Mouse (Mus musculus): ENCODE data around the gene Gm14226. TPM values are rescaled to one million over a fixed set of nuclear protein-coding genes. Genes with fewer than 3 reads are reported as not detected.
"Not testable (repeated sequence)": the region's sequence is repeated elsewhere in the genome, so short reads cannot be mapped to it uniquely, and the experiment has no call there.

The Gm14226 gene
- polyA plus RNA-seq, 1 experiment from 2014 or later = 0.09 TPM

DNA sequence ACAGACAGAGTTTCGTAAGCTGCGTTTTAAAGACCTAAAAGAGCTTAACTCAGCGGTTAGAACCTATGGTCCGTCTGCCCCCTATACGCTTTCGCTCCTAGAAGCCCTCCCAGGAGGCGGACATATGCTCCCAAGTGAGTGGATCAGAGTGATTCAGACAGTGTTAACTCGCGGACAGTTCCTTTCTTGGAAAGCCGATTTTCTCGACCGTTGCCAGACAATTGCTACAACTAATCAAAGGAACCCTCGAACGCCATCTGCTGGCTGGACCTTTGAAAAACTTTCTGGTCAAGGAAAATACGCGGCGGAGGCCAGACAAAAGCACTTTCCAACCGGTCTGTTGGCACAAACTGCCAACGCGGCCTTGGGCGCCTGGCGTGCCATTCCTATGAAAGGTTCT is 1.6 kb downstream of the Gm14226 start:
- DNase-seq (ENCODE audit: low spot score) = peak; percentile 93
- peaks cover 21% of the 10 kb centered on the region for H3K4me1 ChIP-seq
- H3K9me3 ChIP-seq (replicated peaks) = no peaks in the 10 kb centered on the region
- peak overlapping the region; percentile 91 for H3K27ac ChIP-seq (replicated peaks)
- WGBS = under 1% methylated on average over 22 of the region's 22 CpGs
- H3K4me3 ChIP-seq = peak overlapping the region; percentile 59
- H3K36me3 ChIP-seq = no peaks in the 10 kb centered on the region
- H3K27me3 ChIP-seq (ENCODE audit: low read depth, poor library complexity, severe bottlenecking) = peaks cover 38% of the 10 kb centered on the region

DNA sequence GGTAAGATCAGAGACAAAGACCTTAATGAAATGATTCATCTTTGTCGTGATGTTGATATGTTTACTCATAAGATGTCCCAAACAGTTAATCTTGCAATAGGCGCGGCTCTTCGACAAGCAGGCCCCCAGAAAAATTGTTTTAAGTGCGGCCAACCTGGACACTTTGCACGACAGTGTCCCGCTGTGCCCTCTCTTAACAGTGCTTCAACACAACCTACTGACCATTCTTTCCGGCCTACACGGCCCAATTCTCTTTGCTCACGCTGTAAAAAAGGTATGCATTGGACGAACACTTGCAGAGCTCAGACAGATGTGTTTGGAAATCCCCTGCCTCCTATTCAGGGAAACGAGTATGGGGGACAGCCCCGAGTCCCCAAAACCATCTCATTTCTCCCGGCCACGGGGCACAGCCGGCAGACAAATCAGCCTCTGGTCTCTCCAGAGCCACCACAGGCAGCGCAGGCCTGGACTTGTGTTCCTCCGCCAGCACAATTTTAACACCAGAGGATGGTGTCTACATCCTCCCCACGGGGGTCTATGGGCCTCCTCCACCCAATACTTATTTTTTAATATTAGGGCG is 2.3 kb downstream of the Gm14226 start:
- Histone ChIP-seq H3K4me3 (peak overlapping the region; percentile 59; the same call in 1 of the 2 replicates), H3K27ac (replicated peaks) (peak overlapping the region; percentile 91), H3K4me1 (peaks cover 21% of the 10 kb centered on the region), H3K27me3 (ENCODE audit: low read depth, poor library complexity, severe bottlenecking) (peaks cover 37% of the 10 kb centered on the region)
- peak; percentile 20 for DNase-seq (ENCODE audit: low spot score)
- not testable (repeated sequence) for H3K9me3 ChIP-seq (replicated peaks); H3K36me3 ChIP-seq
- WGBS = 13% methylated on average over 20 of the region's 20 CpGs

DNA sequence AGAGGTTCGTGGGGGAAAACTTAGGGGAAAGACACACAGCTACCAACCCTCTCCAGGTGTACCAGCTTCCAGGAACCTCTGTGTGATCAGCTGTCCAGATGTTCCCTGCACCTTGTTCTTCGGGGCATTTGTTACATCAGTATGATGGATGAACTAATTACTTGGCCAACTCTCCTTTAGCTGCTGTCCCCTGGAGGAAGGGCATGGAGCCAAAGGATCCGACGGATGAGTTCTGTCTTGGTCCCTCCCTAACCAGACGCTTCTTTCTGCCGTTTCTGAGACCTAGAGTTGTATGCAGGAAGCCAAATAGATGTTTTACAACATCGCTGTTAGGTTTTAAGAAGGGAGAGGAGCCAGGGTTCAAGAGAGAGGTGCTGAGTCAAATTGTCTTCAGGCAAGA is 12.8 kb downstream of the Gm14226 start:
- H3K4me3 ChIP-seq = no peak overlapping the region
- no peak for DNase-seq (ENCODE audit: low spot score)
- H3K4me1 ChIP-seq = peaks cover 6% of the 10 kb centered on the region; the same call in 1 of the 2 replicates
- H3K9me3 ChIP-seq (replicated peaks) = no peaks in the 10 kb centered on the region
- no peaks in the 10 kb centered on the region for H3K36me3 ChIP-seq
- H3K27me3 ChIP-seq (ENCODE audit: low read depth, poor library complexity, severe bottlenecking) = no peaks in the 10 kb centered on the region
- 84% methylated on average over 7 of the region's 7 CpGs for WGBS
- H3K27ac ChIP-seq (replicated peaks) = no peak overlapping the region

DNA sequence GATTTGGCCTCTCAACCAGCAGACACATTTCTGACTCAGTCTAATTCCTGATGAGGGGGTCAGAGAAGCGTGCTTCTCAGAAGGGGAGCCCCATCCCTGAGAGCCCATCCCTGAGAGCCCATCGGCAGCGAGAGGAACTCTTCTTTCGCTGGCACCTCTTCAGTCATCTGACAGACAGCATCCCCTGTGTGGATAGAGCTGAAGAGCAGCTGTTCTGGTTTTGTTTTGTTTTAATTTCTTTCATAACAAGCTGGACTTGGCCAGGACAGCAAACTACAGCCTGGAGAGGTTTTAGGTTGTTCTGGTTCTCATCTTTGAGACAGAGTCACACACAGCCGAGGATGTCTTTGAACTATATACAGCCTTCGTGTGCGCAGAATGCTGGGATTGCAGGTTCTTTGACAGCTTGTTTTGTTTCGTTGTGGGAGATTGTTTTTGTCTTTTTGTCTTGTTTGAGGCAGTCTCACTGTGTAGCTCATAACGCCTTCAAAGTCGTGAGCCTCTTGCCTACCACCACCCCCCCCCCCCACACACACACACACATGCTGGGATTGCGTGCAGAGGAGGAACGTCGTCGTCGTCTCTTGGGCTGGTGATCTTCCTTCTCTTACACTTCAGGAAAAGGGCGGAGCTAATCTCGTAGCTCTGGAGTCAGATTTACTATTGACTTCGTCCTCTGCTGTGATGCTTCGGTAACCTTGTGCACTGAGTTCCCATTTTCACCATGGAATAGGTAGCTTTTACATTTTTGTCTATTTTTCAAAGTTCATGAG is 15.1 kb downstream of the Gm14226 start:
- no peak overlapping the region for H3K4me3 ChIP-seq

DNA sequence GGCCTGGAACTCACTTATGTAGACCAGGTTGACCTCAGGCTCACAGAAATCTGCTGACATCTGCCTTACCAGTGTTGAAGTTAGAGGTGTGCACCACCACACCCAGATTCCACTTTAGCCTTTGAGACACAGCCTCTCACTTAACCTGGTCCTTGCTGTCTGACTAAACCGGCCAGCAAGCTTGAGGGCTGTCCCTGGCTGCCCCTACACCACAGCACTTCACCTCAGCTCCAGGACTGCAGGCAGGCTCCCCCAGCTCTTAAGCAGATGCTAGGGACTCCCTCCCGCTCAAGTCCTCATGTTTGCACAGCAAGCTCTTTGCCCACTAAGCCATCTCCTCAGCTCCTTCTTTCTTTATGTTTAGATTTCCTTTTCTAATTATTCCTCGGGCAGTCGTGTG is 21.9 kb downstream of the Gm14226 start:
- H3K27me3 ChIP-seq (ENCODE audit: low read depth, poor library complexity, severe bottlenecking) = no peaks in the 10 kb centered on the region
- H3K9me3 ChIP-seq (replicated peaks) = no peaks in the 10 kb centered on the region
- H3K4me1 ChIP-seq = peaks cover 6% of the 10 kb centered on the region; the same call in 1 of the 2 replicates
- H3K4me3 ChIP-seq = no peak overlapping the region
- H3K36me3 ChIP-seq = no peaks in the 10 kb centered on the region
- DNase-seq (ENCODE audit: low spot score) = no peak
- no peak overlapping the region for H3K27ac ChIP-seq (replicated peaks)
- 67% methylated on average over 4 of the region's 4 CpGs for WGBS

More for the DNA sequence above, 15.1 kb downstream of the Gm14226 start:
- WGBS = 54% methylated on average over 19 of the region's 19 CpGs
- Histone ChIP-seq H3K9me3 (replicated peaks) (no peaks in the 10 kb centered on the region), H3K4me1 (peaks cover 10% of the 10 kb centered on the region), H3K27ac (replicated peaks) (no peak overlapping the region), H3K36me3 (no peaks in the 10 kb centered on the region), H3K27me3 (ENCODE audit: low read depth, poor library complexity, severe bottlenecking) (no peaks in the 10 kb centered on the region)
- DNase-seq (ENCODE audit: low spot score) = no peak

DNA sequence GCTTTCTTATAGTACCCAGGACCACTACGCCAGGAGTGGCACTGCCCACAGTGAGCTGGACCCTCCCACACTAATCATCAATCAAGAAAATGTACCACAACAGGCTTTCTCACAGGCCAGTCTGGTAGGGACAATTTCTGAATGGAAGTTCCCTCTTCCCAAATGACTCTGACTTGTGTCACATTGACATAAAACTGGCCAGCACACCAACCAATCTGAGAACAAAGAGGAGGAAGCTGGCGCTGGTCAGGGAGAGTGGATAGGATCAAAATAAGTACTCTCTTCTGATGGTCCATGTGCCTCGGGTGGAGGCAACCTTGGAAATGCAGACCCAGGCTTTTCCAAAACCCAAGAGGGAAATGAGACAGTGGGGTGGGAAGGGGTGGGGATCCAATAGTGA is 26.5 kb downstream of the Gm14226 start:
- WGBS = 89% methylated on average over 3 of the region's 3 CpGs
- Histone ChIP-seq H3K36me3 (no peaks in the 10 kb centered on the region), H3K27me3 (ENCODE audit: low read depth, poor library complexity, severe bottlenecking) (0 out of 2 replicates have a peak, but pooled peaks cover 3% of the 10 kb centered on the region), H3K9me3 (replicated peaks) (no peaks in the 10 kb centered on the region), H3K27ac (replicated peaks) (no peak overlapping the region), H3K4me1 (0 out of 2 replicates have a peak, but pooled peaks cover 3% of the 10 kb centered on the region), H3K4me3 (no peak overlapping the region)
- DNase-seq (ENCODE audit: low spot score) = no peak

DNA sequence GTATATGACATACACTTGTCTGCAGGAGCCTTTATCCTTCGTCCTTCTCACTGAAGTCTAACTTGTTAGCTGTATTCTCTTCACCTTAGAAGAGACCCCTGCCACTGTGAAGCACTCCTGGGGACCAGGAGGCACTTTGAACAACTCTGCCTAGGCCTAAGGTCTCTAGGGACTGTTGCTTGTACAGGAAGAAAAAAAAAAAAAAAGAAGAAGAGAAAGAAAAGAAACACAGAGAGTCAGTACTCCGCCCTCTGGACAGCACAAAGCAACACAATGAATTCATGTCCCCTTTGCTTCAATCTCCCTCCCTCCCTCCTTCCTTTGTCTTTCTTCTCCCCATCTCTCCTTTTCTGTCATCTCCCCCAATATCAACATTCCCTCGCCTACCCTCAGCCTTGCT is 27.0 kb downstream of the Gm14226 start:
- WGBS = 73% methylated on average over 3 of the region's 3 CpGs
- no peak overlapping the region for H3K27ac ChIP-seq (replicated peaks)
- H3K9me3 ChIP-seq (replicated peaks) = no peaks in the 10 kb centered on the region
- no peaks in the 10 kb centered on the region for H3K36me3 ChIP-seq
- H3K27me3 ChIP-seq (ENCODE audit: low read depth, poor library complexity, severe bottlenecking) = 0 out of 2 replicates have a peak, but pooled peaks cover 3% of the 10 kb centered on the region
- DNase-seq (ENCODE audit: low spot score) = no peak
- no peak overlapping the region for H3K4me3 ChIP-seq
- peaks cover 3% of the 10 kb centered on the region for H3K4me1 ChIP-seq

DNA sequence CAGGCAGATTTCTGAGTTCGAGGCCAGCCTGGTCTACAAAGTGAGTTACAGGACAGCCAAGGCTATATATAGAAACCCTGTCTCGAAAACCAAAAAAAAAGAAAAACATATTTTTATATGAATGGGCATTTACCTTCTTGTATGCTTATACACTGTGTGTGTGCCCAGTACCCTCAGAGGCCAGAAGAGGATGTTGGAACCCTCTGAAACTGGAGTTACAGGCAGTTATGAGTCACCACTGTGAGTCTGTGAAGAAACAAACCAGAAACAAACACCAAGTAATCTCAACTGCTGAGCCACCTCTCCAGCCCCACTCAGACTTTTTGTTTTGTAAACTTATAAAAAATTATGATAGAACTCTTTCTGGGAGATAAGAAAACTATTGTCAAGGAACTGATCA is 28.7 kb downstream of the Gm14226 start:
- Histone ChIP-seq H3K27ac (replicated peaks) (no peak overlapping the region), H3K9me3 (replicated peaks) (no peaks in the 10 kb centered on the region), H3K4me3 (no peak overlapping the region), H3K4me1 (peaks cover 16% of the 10 kb centered on the region), H3K27me3 (ENCODE audit: low read depth, poor library complexity, severe bottlenecking) (0 out of 2 replicates have a peak, but pooled peaks cover 3% of the 10 kb centered on the region), H3K36me3 (no peaks in the 10 kb centered on the region)
- 85% methylated on average over 2 of the region's 2 CpGs for WGBS
- DNase-seq (ENCODE audit: low spot score) = no peak

DNA sequence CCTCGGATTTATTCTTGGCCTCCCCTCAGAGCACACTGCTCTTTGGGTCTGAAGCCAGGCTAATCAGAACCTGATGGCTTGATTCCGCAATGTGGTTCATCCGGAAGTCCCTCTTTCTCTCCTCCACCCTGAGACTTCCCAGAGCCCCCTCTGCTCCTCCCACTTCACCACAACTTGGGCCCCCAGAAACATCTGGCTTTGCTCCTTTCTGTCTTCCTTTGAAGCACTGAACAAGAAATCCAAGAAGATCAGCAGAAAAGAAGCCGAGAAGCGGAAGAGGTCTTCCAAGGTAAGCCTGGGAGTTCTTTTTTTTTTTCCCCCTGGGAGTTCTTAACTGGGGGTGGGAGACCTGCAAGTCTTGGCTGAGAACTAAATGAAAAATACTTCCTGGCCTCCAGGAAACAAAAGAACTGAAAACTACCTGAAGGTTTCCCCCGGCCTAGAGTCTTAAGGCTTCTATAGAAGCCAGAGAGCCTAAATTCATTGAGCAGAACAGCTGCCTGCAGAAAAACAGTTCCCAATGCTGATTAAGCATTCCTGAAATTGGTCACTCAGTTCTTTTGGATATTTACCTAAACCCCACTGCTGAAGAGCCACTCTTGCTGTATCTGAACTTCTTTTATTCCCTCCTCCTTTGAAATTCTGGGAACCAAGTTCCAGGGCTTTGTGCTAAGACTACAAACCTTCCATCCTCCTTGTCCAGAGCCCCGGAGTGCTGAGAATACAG is 29.5 kb downstream of the Gm14226 start:
- DNase-seq (ENCODE audit: low spot score) = no peak
- H3K36me3 ChIP-seq = no peaks in the 10 kb centered on the region
- H3K27ac ChIP-seq (replicated peaks) = no peak overlapping the region
- H3K9me3 ChIP-seq (replicated peaks) = no peaks in the 10 kb centered on the region
- 0 out of 2 replicates have a peak, but pooled peaks cover 3% of the 10 kb centered on the region for H3K27me3 ChIP-seq (ENCODE audit: low read depth, poor library complexity, severe bottlenecking)
- H3K4me1 ChIP-seq = peaks cover 18% of the 10 kb centered on the region
- H3K4me3 ChIP-seq = no peak overlapping the region
- 56% methylated on average over 7 of the region's 7 CpGs for WGBS

DNA sequence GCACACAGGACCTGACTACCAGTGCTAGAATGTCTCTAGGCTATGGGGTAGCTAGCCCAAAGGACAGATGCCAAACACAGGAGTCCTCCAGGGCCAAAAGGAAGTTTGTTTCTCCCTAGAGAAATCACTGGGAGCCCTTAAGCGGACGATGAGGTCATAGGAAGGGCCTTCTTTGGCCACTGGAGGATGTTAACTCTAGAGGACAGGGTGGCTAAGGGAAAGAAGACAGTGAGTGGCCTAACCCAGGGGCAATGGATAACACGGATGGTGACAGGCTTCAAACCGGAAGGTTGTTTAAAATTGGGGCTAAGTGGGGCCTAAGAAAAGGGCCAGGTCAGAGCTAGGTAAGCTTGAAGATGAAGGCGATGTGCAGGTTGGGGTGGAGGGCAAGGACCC is 32.0 kb downstream of the Gm14226 start:
- DNase-seq (ENCODE audit: low spot score) = no peak
- H3K27ac ChIP-seq (replicated peaks) = peak overlapping the region; percentile 96
- WGBS = 24% methylated on average over 5 of the region's 5 CpGs
- no peaks in the 10 kb centered on the region for H3K36me3 ChIP-seq
- peak overlapping the region; percentile 72 for H3K4me3 ChIP-seq
- H3K4me1 ChIP-seq = peaks cover 18% of the 10 kb centered on the region
- no peaks in the 10 kb centered on the region for H3K9me3 ChIP-seq (replicated peaks)
- 0 out of 2 replicates have a peak, but pooled peaks cover 3% of the 10 kb centered on the region for H3K27me3 ChIP-seq (ENCODE audit: low read depth, poor library complexity, severe bottlenecking)

DNA sequence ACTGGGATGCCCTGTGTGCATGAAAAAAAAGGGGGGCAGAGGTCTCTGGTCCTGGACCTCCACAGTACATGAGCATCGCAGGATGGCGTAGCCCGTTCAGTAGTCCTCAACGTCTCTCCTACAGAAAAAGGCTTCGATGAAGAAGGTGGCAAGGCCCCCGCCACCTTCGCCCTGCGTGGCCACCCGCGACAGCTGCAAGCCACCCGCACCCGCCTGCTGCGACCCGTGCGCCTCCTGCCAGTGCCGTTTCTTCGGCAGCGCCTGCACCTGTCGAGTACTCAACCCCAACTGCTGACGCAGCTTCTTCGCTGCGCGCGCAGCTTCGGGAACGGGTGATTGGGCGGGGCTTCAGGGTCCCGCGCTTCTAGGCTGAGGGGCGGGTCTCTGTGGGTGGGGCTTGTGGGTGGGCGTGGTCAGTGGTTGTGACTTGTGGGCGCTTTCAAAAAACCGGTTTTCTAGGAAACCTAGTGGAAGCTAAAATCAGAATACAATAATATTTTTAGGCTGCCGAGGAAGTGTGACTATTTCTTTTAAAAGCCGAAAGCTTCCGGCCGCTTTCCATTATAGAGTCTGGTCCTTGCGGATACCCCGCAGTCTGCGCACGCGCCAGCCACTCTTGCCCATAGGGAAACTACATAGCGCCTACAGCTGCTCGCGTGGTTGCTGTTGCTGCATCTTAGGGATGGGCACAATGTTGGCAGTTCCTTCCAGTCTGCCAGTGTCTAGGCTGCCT is 32.6 kb downstream of the Gm14226 start:
- Histone ChIP-seq H3K4me1 (peaks cover 18% of the 10 kb centered on the region), H3K27ac (replicated peaks) (peak overlapping the region; percentile 96), H3K4me3 (peak overlapping the region; percentile 72), H3K9me3 (replicated peaks) (no peaks in the 10 kb centered on the region), H3K27me3 (ENCODE audit: low read depth, poor library complexity, severe bottlenecking) (0 out of 2 replicates have a peak, but pooled peaks cover 3% of the 10 kb centered on the region), H3K36me3 (no peaks in the 10 kb centered on the region)
- WGBS = under 1% methylated on average over 45 of the region's 45 CpGs
- peak; percentile 97 for DNase-seq (ENCODE audit: low spot score)
